Mouse (Mus musculus) forebrain, embryonic 13.5 days (tissue): ENCODE measurements around the gene Galnt15. TPM values are rescaled to one million over a fixed set of nuclear protein-coding genes. Genes with fewer than 3 reads are reported as not detected.

Source experiments
- ATAC-seq: fragments of 200-750 bp; cut with Nextera tagmentation; 2 replicates; pipeline ENCODE4 v1.8.0; 2017
- H3K27ac ChIP-seq: fragments of 300-500 bp; sonication (generic); 2 replicates; pipeline ENCODE4 v1.5.1; 2015; ENCODE audit warnings: inconsistent platforms, mild to moderate bottlenecking, moderate library complexity
- H3K27me3 ChIP-seq: fragments of 300-500 bp; sonication (generic); 2 replicates; pipeline ENCODE4 v1.6.1; 2015; ENCODE audit warnings: mild to moderate bottlenecking, inconsistent platforms
- H3K36me3 ChIP-seq: fragments of 300-500 bp; sonication (generic); 2 replicates; pipeline ENCODE4 v1.6.1; 2015; ENCODE audit warnings: mild to moderate bottlenecking, inconsistent platforms; ENCODE audit not compliant: poor library complexity, severe bottlenecking
- H3K4me1 ChIP-seq: fragments of 300-500 bp; sonication (generic); 2 replicates; pipeline ENCODE4 v1.6.1; 2015; ENCODE audit warnings: inconsistent platforms
- H3K4me2 ChIP-seq: fragments of 300-500 bp; sonication (generic); 2 replicates; pipeline ENCODE4 v1.6.1; 2015; ENCODE audit warnings: inconsistent platforms, mild to moderate bottlenecking, moderate library complexity
- H3K4me3 ChIP-seq: fragments of 300-500 bp; sonication (generic); 2 replicates; pipeline ENCODE4 v1.5.1; 2015; ENCODE audit warnings: mild to moderate bottlenecking, inconsistent platforms
- H3K9ac ChIP-seq: fragments of 300-500 bp; sonication (generic); 2 replicates; pipeline ENCODE4 v1.6.1; 2015; ENCODE audit warnings: mild to moderate bottlenecking, inconsistent platforms
- H3K9me3 ChIP-seq: fragments of 300-500 bp; sonication (generic); replicated peaks from 2 replicates; pipeline ENCODE4 v1.6.1; 2016; ENCODE audit warnings: inconsistent platforms
- WGBS: fragments of 180-500 bp; shearing (Covaris S2); methylation state at CpG from one replicate; pipeline ENCODE4 v1.1.7; 2015; 5-methylcytosine and 5-hydroxymethylcytosine counted together
- polyA plus RNA-seq: library from polyadenylated mRNA; unstranded; fragments of >200 nt; fragmentation: Nextera tagmentation; extraction: Ambion mirVana; gene quantifications from 2 replicates; pipeline ENCODE4 v1.2.1, GENCODE M21; 2015

The Galnt15 gene
- polyA plus RNA-seq, 1 experiment from 2014 or later: 0.10 TPM

DNA sequence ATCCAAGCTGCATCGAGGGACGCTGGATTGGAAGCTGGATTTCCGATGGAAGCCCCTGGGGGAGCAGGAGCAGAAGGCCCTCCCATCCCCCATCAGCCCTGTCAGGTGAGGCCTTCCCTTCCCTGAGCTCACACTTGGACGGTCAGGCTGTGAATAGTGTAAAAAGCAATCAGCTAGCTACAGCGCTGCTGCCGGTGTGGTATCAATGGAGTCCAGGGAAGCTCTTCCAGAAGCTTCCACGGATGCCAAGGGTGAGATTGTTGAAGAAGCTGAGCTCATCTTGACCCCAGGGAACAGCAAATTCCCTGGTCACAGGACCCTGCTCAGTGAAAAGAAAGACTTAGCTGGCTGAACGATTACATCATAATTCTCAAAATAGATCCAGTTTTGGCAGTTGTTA lies 17.6 kb downstream of the Galnt15 start:
- Histone ChIP-seq H3K9me3 (no peaks in the 10 kb centered on the region), H3K27me3 (no peaks in the 10 kb centered on the region), H3K4me3 (no peak overlapping the region), H3K4me2 (no peak overlapping the region), H3K27ac (no peak overlapping the region), H3K9ac (no peak overlapping the region), H3K4me1 (no peaks in the 10 kb centered on the region), H3K36me3 (no peaks in the 10 kb centered on the region)
- no peak for ATAC-seq
- 75% methylated on average over 8 of the region's 8 CpGs for WGBS

DNA sequence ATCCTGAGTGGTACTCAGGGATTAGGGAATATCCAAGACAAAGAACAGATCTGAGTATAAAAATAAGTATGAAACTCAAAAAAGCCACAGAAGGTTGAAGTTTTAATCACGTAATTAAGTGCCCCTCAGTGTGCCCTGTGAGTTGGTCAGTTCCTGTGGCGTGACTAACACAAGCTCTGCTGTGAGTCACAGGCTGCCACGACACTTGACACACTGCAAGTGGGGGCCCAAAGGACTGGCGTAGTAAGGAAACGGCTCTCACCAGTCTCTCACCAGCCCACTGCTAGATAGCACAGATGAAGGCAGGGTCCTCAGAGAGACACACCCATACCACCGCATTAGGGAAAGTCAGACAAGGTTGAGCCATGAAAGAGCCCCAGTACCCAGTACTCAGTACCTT lies 21.4 kb downstream of the Galnt15 start:
- ATAC-seq: no peak
- H3K9me3 ChIP-seq: no peaks in the 10 kb centered on the region
- no peaks in the 10 kb centered on the region for H3K36me3 ChIP-seq
- no peaks in the 10 kb centered on the region for H3K4me1 ChIP-seq
- no peak overlapping the region for H3K4me2 ChIP-seq
- H3K9ac ChIP-seq: no peak overlapping the region
- no peaks in the 10 kb centered on the region for H3K27me3 ChIP-seq
- H3K27ac ChIP-seq: no peak overlapping the region
- 92% methylated on average over 6 of the region's 6 CpGs for WGBS
- no peak overlapping the region for H3K4me3 ChIP-seq

DNA sequence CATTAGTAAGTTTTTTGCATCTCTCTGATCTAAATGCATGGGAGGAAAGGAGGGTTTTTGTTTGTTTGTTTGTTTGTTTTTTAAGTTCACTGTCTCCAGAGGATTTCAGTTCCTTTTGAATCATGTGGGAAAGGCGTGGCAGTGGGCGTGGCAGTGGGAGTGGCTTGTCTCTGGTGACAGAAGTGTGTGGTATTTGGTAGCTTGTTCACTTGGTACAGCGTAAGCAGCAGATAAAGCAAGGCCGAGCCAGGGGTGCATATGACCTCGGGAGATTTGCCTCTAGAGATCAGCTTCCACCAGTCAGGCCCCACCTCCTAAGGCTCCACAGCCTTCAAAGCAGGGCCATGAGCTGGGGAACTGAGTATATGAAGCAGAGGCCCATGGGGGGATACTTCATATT lies 25.1 kb downstream of the Galnt15 start:
- no peaks in the 10 kb centered on the region for H3K9me3 ChIP-seq
- H3K9ac ChIP-seq: no peak overlapping the region
- WGBS: 85% methylated on average over 5 of the region's 5 CpGs
- no peaks in the 10 kb centered on the region for H3K27me3 ChIP-seq
- H3K4me2 ChIP-seq: no peak overlapping the region
- H3K4me1 ChIP-seq: no peaks in the 10 kb centered on the region
- ATAC-seq: no peak
- no peak overlapping the region for H3K4me3 ChIP-seq
- no peak overlapping the region for H3K27ac ChIP-seq
- no peaks in the 10 kb centered on the region for H3K36me3 ChIP-seq

DNA sequence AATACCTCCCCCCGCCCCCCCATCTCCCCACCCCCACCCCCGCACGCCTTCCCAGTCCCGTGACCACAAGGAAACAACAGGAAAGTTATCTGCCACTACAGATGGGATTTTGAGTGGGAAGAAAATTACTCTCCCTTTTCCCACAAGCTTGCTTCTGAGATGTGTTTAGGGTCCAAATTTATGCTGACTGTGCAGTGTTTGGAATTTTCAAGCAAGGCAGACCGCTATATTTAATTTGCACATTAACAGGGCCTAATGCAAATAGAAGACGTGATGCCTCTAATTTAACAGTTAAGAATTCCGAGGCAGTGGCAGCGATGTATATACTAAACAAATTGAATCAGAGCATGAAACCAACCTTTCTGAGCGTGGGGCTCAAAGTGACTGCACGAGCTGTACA lies 26.0 kb downstream of the Galnt15 start:
- Histone ChIP-seq H3K4me3 (no peak overlapping the region), H3K4me2 (no peak overlapping the region), H3K36me3 (no peaks in the 10 kb centered on the region), H3K9ac (no peak overlapping the region), H3K9me3 (no peaks in the 10 kb centered on the region), H3K27me3 (no peaks in the 10 kb centered on the region), H3K27ac (no peak overlapping the region), H3K4me1 (no peaks in the 10 kb centered on the region)
- no peak for ATAC-seq
- WGBS: 57% methylated on average over 10 of the region's 10 CpGs

DNA sequence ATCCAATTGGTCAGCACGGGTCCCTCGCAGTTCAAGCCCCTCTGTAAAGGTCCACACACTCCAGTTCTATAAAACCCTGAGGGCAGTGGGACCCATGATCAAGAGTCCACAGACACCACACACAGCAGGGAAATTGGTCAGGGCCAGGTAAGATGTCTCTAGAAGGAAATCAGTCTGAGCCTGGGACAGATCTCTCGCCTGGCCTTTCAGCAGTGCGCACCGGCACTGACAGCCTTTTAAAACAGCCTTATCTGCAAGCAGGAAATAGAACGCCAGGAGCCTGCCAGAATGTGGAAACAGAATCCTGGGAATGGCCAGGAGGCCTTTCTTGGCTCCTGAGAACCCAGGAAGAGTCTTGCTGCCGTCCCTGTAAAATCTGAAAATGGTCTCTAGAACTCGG lies 27.0 kb downstream of the Galnt15 start:
- Histone ChIP-seq H3K4me1 (no peaks in the 10 kb centered on the region), H3K9ac (no peak overlapping the region), H3K4me2 (no peak overlapping the region), H3K27me3 (no peaks in the 10 kb centered on the region), H3K9me3 (no peaks in the 10 kb centered on the region), H3K27ac (no peak overlapping the region), H3K4me3 (no peak overlapping the region), H3K36me3 (no peaks in the 10 kb centered on the region)
- WGBS: 83% methylated on average over 8 of the region's 8 CpGs
- no peak for ATAC-seq

DNA sequence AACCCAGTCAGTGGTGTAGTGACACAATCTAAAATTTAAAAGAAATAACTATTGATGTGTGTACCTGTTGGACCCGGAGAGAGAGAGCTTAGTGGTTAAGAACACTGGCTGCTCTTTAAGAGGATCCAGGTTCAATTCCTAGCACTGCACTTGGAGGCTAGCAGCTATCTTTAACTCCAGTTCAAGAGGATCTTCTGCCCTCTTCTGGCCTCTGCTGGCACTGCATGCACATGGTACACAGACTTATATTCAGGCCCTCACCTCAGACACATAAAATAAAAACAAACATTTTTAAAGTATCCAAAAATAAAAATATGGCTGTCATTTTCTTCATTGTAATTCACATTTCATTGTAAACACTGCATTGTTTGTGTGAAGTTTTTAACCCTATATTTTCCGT lies 27.9 kb downstream of the Galnt15 start:
- H3K9me3 ChIP-seq: no peaks in the 10 kb centered on the region
- no peak overlapping the region for H3K27ac ChIP-seq
- ATAC-seq: no peak
- H3K9ac ChIP-seq: no peak overlapping the region
- H3K36me3 ChIP-seq: no peaks in the 10 kb centered on the region
- H3K4me2 ChIP-seq: no peak overlapping the region
- no peaks in the 10 kb centered on the region for H3K4me1 ChIP-seq
- WGBS: 94% methylated on average over 2 of the region's 2 CpGs
- no peak overlapping the region for H3K4me3 ChIP-seq
- no peaks in the 10 kb centered on the region for H3K27me3 ChIP-seq

DNA sequence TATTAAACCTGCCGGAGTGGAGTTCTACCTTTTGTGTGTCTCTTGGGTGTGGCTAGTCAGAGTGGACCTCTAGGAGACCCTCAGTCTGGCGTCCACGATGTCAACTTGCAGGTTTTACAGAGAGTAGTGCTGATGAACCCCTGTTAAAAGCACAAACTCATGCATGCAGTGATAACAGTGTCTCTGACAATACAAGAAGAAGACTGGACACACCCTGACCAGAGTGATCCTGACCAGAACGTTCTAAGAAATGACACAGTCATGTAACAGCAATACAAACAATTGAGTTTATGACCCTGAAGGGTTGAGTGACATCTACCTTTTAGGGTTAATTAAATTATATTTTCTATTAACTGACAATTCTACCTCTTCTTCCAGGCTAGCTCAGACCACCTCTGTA lies 28.9 kb downstream of the Galnt15 start:
- Histone ChIP-seq H3K9ac (no peak overlapping the region), H3K27ac (no peak overlapping the region), H3K4me2 (no peak overlapping the region), H3K4me1 (no peaks in the 10 kb centered on the region), H3K27me3 (no peaks in the 10 kb centered on the region), H3K9me3 (no peaks in the 10 kb centered on the region), H3K4me3 (no peak overlapping the region), H3K36me3 (no peaks in the 10 kb centered on the region)
- no peak for ATAC-seq
- 95% methylated on average over 4 of the region's 4 CpGs for WGBS

DNA sequence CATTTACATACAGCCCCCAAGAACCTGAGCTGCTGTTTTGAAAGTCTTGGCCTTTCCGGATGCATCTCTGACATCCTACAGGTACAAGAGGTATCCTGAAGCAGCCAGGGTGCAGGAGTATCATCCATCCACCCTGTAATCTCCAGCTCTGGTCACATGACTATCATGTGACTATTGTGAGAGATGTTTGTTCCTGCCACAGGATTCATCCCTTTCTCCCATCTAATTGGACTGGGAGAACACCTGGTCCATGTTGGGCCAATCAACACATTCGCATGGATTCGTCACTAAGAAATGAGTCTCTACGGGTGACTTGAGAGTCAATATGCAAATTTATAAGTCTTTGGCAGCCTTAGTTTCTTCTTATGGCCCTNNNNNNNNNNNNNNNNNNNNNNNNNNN lies 32.6 kb downstream of the Galnt15 start:
- no peaks in the 10 kb centered on the region for H3K27me3 ChIP-seq
- 87% methylated on average over 4 of the region's 4 CpGs for WGBS
- no peaks in the 10 kb centered on the region for H3K36me3 ChIP-seq
- no peak for ATAC-seq
- no peak overlapping the region for H3K9ac ChIP-seq
- H3K4me1 ChIP-seq: no peaks in the 10 kb centered on the region
- no peak overlapping the region for H3K4me2 ChIP-seq
- H3K9me3 ChIP-seq: peaks cover 13% of the 10 kb centered on the region
- H3K27ac ChIP-seq: no peak overlapping the region
- no peak overlapping the region for H3K4me3 ChIP-seq

DNA sequence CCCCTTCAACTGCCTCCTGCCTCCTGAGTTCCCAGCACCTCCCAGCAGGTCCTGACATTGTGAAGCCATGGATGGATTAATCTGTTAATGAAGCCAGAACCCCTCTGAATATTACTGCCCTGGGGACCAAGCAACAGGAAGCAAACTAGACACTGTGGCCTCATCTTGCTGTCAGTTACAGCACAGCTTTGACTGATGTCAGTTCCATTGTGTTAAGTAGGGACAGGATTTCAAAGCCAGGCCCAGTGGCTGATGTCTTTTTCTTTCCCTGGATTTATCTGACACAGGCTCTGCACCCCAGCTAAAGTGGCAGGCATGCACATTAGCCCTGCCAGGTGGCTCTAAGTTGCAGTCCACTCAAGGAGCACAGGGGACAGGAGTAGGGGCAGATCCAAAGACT lies 44.0 kb downstream of the Galnt15 start:
- Histone ChIP-seq H3K4me3 (no peak overlapping the region), H3K4me1 (no peaks in the 10 kb centered on the region), H3K9ac (no peak overlapping the region), H3K36me3 (no peaks in the 10 kb centered on the region), H3K27ac (no peak overlapping the region), H3K9me3 (no peaks in the 10 kb centered on the region), H3K4me2 (no peak overlapping the region), H3K27me3 (no peaks in the 10 kb centered on the region)
- no peak for ATAC-seq

DNA sequence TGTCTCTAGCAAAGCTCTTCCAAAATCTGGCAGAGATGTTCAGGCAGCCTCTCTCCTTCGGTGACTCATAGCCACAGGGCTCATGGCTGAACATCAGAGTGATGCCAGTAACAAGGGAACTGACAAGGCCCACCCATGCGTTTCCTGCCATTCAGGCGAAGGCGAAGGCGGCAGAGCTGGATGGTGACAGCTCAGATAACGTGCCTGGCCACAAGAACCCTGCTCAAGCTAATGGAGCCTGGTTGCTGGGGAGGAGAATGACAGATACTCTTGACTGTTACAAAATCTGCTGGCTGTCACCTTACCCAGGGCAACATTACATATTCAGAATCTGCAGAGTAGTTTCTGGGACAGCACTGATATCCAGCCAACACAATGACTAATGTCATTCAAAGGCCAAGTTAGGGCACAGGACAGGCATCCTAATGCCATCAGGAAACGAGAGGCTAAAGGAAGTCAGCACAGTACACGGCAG lies 44.5 kb downstream of the Galnt15 start:
- Histone ChIP-seq H3K4me2 (no peak overlapping the region), H3K27me3 (no peaks in the 10 kb centered on the region), H3K27ac (no peak overlapping the region), H3K9ac (0 out of 2 replicates have a peak overlapping the region, but pooled peaks have one; percentile 12), H3K4me1 (no peaks in the 10 kb centered on the region), H3K9me3 (no peaks in the 10 kb centered on the region), H3K4me3 (no peak overlapping the region), H3K36me3 (no peaks in the 10 kb centered on the region)
- 76% methylated on average over 8 of the region's 8 CpGs for WGBS
- no peak for ATAC-seq

DNA sequence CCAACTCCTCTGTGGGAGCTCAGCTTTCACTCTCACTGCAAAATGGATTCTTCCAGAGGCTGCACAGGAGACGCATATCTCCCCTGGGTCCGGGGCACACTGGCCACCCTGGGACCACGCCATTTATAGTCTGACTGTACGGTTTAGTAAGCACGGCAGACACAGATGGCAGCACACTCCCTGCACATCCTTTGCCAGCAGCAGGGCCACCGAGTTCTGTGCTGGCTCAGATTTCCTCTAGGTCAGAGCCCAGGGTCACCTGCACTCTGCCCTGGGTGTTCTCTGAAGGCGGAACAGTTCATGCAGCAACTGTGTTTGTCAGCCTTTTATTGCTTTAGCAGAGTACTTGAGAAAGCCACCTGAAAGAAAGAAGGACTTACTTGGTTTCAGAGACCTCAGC lies 45.1 kb downstream of the Galnt15 start:
- Histone ChIP-seq H3K4me1 (no peaks in the 10 kb centered on the region), H3K4me3 (no peak overlapping the region), H3K27me3 (no peaks in the 10 kb centered on the region), H3K36me3 (no peaks in the 10 kb centered on the region), H3K4me2 (no peak overlapping the region), H3K9me3 (no peaks in the 10 kb centered on the region), H3K27ac (no peak overlapping the region), H3K9ac (no peak overlapping the region)
- WGBS: 89% methylated on average over 7 of the region's 7 CpGs
- no peak for ATAC-seq

DNA sequence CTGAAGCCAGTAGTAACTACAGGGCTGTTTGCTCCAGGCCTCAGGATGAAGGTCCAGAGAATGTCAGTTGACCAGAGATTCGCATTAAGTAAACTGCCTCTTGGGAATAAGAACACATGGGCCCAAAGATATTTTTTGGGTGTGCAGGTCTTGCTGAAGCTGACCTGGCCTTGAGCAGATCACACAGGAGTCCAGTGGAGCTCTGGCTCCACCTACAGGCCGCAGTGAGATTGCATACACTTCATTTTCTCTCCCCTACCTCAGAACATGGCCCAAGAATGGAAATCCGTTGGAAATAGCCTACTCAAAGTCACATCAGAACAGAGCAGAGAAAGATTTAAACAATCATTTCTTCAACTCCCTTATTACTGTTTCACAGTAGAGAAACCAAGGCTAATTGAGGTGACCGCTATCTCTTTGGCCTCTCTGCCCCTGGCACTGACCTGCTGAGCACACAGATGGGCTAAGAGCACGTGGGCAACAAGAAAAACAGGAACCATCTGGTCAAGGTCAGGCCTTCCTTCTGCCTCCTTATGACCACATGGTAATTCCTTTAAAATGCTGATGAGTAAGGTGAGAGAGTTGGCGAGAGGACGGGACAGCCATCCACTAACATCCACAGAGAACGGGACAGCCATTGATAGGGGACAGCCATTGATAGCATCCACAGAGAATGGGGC lies 48.2 kb downstream of the Galnt15 start:
- WGBS: 60% methylated on average over 8 of the region's 8 CpGs
- Histone ChIP-seq H3K4me3 (no peak overlapping the region), H3K36me3 (peaks cover 15% of the 10 kb centered on the region), H3K27ac (no peak overlapping the region), H3K4me2 (no peak overlapping the region), H3K9me3 (no peaks in the 10 kb centered on the region), H3K4me1 (no peaks in the 10 kb centered on the region), H3K27me3 (no peaks in the 10 kb centered on the region), H3K9ac (no peak overlapping the region)
- ATAC-seq: peak; percentile 36; the same call in 1 of the 2 replicates

DNA sequence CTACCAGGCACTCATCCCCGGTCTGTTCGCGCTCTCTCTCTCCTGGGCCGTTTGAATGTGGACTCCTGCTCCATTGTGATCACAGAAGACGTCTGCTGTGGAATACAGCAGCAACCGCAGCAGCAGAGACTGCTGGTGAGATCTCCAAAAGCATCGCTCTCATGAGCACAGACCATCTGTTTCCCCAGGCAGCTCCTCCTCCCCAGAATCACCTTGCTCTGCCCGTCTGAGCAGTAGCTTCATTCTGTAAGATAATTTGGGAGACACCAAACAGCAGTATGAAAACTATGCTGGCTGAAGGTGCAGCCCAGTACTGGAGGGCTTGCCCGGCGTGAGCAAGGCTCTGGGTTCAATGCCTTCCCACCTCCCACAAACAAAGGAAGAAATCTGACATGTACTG lies 52.2 kb downstream of the Galnt15 start:
- no peak overlapping the region for H3K4me2 ChIP-seq
- no peaks in the 10 kb centered on the region for H3K9me3 ChIP-seq
- no peak overlapping the region for H3K4me3 ChIP-seq
- ATAC-seq: no peak
- H3K27me3 ChIP-seq: no peaks in the 10 kb centered on the region
- no peak overlapping the region for H3K27ac ChIP-seq
- H3K9ac ChIP-seq: no peak overlapping the region
- peaks cover 16% of the 10 kb centered on the region for H3K4me1 ChIP-seq
- 85% methylated on average over 10 of the region's 10 CpGs for WGBS
- H3K36me3 ChIP-seq: peaks cover 27% of the 10 kb centered on the region
